Mouse (Mus musculus) B cell, adult 62 days (primary cell): ENCODE results near the gene Zdhhc13. TPM values are rescaled to one million over a fixed set of nuclear protein-coding genes. Genes with fewer than 3 reads are reported as not detected.

Experiments used
- total RNA-seq: library from RNA; stranded (reverse); gene quantifications from 4 replicates; pipeline ENCODE4 v1.2.4, GENCODE M21; 2023

The Zdhhc13 gene
- 40.2 to 50.9 TPM (median 44.7 TPM) in 4 replicates for total RNA-seq

GRCm38 (mm10) chr7:48788851-48789572 lies at the start of gene Zdhhc13:
Gene Zdhhc13, plus strand, starts transcription at chr7:48789003.

DNA sequence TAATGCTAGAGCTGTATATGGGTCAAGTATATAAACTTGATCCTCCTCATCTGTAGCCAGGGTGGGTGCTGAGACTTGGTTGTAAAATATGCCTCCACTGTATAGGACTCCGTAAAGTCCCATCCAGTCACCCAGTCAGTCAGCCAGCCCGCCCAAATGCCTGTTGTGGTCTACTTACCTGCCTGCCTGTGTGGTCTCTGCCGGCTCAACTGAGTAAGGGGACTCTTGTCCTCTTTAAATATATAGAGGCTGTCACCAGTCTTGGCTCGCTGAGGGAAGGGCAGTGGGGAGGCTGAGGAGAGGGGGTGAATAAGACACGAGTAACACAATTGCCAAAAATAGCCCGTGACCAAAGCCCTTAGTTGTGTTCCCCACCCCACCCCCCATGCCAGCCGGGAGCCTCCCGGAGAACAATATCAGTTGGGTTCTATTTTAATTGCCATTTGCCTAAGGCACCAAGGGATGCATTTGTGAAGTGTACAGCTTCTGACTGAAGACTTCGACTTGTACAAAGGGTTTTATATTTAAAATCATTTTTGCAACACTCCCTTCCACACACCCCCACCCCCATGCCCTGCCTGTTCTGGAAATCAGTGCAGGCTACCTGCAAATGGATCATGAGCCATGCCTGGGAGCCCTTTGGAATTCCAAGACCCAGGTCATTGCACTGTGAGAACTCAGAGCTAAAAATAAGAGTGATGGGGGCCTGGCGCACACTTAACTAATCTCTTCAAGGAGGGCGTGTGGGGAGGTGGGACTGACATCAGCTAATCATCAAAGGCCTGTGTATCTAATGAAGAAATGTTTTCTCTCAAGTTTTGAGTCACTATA lies 59.2 kb downstream of the Zdhhc13 start, which contains the start of gene Csrp3:
Gene Csrp3 (minus strand): TSS at position 214 of the 831 bp plus-strand sequence.

Other genes with a start within 250 kb of the Zdhhc13 start
- not detected in 4 replicates for gene Mrgprb2, start 230.9 kb upstream of the Zdhhc13 start, total RNA-seq
- gene Mrgprb3, start 145.2 kb upstream of the Zdhhc13 start, total RNA-seq, result not detected in 4 replicates
- gene Csrp3, start 59.0 kb downstream of the Zdhhc13 start, total RNA-seq, result not detected in 4 replicates
- gene E2f8, start 92.6 kb downstream of the Zdhhc13 start, total RNA-seq, result 0.69 to 1.6 TPM (median 0.86 TPM) in 4 replicates
- 1.6 to 3.1 TPM (median 2.3 TPM) in 4 replicates for gene Nav2, start 119.7 kb downstream of the Zdhhc13 start, total RNA-seq